Mouse (Mus musculus) olfactory bulb, adult 2 months (tissue): ENCODE measurements around the gene Adam17. TPM values are rescaled to one million over a fixed set of nuclear protein-coding genes. Genes with fewer than 3 reads are reported as not detected.

Experiments
- H3K27ac ChIP-seq: fragments of 200-500 bp; 2 replicates; pipeline ENCODE4 v1.5.1; 2012; ENCODE audit warnings: low read depth, low read length; ENCODE audit not compliant: insufficient read depth
- H3K4me1 ChIP-seq: fragments of 200-500 bp; 2 replicates; pipeline ENCODE4 v1.6.1; 2012; ENCODE audit warnings: low read length; ENCODE audit not compliant: control insufficient read depth, insufficient read depth
- H3K4me3 ChIP-seq: fragments of 200-500 bp; 2 replicates; pipeline ENCODE4 v1.5.1; 2012; ENCODE audit warnings: mild to moderate bottlenecking, low read depth, low read length, moderate library complexity; ENCODE audit not compliant: insufficient read depth
- CTCF ChIP-seq: fragments of 200-500 bp; IDR thresholded peaks from 2 replicates; pipeline ENCODE4 v1.5.1; 2012; ENCODE audit warnings: low read depth, mild to moderate bottlenecking, low read length, moderate library complexity; ENCODE audit not compliant: insufficient read depth
- POLR2A ChIP-seq: fragments of 200-500 bp; IDR thresholded peaks from 2 replicates; pipeline ENCODE4 v1.6.1; 2012; ENCODE audit warnings: mild to moderate bottlenecking, low read depth, low read length, moderate library complexity; ENCODE audit not compliant: insufficient read depth
- WGBS: fragments of 180-500 bp; shearing (Covaris S2); methylation state at CpG from one replicate; pipeline ENCODE4 v1.1.7; 2018; 5-methylcytosine and 5-hydroxymethylcytosine counted together
- polyA plus RNA-seq: library from polyadenylated mRNA; stranded (reverse); fragments of >200 nt; gene quantifications from 2 replicates; pipeline ENCODE4 v1.2.4, GENCODE M21; 2012; ENCODE audit warnings: low replicate concordance; ENCODE audit not compliant: missing spikeins, insufficient read depth, insufficient read length

The Adam17 gene
- polyA plus RNA-seq = not detected in 2 replicates

DNA sequence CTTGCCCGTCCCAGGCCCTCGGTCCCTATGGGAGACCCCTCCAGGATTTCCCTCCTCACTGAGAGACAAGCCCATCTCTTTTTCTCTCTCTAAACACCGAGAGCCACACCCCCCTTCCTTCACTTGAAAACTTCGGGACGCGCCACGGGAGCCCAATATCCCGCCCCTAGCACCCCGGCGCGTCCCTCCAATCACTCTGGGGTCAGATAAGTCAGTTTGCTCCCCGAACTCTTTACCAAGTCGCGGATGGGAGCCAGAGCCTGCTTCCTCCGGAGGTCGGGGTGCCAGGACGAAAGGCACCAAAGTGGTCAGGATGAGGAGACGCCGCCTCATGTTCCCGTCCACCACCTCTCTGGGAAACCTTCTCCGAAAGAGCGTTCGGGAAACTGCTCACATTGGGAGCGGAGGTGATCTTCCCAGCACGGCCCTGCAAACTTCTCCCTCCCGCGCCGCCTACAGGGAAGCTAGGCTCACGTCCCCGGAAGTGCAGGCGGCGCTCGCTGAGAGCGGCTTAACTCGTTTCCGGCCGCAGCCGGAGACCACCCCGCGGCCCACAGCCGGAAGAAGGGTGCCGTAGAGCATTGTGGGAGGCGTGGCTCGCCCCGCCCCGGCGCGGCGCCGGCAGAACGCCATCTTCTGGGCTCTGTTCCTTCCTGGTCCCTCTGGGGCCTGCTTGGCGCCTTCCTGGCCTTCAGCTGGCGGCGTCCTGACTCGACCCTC lies at the start of gene Adam17:
Gene Adam17 (minus strand): TSS at position 533 of the 720 bp plus-strand sequence.
- peaks cover 2% of the 10 kb centered on the region; the same call in 1 of the 2 replicates for H3K4me1 ChIP-seq
- H3K4me3 ChIP-seq = peak within 1 kb of the TSS; percentile 90
- H3K27ac ChIP-seq = peak within 1 kb of the TSS; percentile 95
- under 1% methylated on average over 55 of the region's 55 CpGs for WGBS
- peak; percentile 96 for TF ChIP-seq POLR2A
- peak; percentile 47 for TF ChIP-seq CTCF

DNA sequence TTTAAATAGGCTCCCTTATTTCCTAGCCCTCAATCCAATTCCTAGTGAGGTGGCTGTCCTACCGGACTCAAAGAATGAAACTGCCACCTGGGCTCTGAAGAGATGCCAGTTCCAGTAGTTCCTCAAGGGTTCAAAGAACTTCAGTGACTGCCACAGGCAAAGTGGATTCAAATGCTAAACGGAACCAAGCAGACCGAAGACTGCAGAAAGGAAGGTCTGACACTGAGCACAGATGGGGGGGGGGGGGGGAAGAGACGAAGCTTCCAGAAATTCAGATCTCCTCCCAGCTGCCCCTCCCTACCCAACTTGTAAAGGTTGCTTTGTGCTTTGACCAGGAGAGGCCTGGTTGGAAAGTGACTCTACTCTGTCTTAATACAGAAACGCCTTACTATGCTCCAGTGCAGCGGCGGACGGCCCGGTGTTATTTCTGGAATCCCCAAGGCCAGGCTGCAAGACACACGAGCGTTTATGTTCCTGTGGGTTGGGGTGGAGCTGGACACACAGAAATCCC lies 45.2 kb upstream of the Adam17 start:
- WGBS = 16% methylated on average over 11 of the region's 11 CpGs
- Histone ChIP-seq H3K27ac (peak overlapping the region; percentile 95; the same call in 1 of the 2 replicates), H3K4me1 (peaks cover 5% of the 10 kb centered on the region; the same call in 1 of the 2 replicates), H3K4me3 (peak overlapping the region; percentile 23)
- TF ChIP-seq CTCF = no peak
- no peak for TF ChIP-seq POLR2A

DNA sequence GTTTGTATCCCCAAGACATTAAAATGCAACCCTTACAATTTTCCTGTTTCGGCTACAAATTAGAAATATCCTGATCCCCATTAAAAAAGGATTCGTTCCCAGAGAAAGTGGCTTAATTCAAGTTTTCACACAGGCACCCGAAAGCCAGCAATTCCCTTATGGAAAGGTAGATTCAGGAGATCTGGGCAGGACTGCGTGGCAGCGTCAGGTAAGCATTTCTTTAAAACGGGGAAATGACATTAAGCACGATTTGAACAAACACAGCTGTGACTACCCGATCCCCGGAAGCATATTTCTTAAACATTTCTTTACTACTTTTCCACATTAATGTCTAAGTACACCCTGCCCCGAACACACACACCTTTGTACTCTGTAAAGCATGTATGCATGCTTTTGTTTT lies 44.7 kb upstream of the Adam17 start:
- 1% methylated on average over 10 of the region's 10 CpGs for WGBS
- peak overlapping the region; percentile 95 for H3K27ac ChIP-seq
- TF ChIP-seq CTCF = no peak
- TF ChIP-seq POLR2A = no peak
- peak overlapping the region; percentile 87 for H3K4me3 ChIP-seq
- H3K4me1 ChIP-seq = peaks cover 5% of the 10 kb centered on the region; the same call in 1 of the 2 replicates

DNA sequence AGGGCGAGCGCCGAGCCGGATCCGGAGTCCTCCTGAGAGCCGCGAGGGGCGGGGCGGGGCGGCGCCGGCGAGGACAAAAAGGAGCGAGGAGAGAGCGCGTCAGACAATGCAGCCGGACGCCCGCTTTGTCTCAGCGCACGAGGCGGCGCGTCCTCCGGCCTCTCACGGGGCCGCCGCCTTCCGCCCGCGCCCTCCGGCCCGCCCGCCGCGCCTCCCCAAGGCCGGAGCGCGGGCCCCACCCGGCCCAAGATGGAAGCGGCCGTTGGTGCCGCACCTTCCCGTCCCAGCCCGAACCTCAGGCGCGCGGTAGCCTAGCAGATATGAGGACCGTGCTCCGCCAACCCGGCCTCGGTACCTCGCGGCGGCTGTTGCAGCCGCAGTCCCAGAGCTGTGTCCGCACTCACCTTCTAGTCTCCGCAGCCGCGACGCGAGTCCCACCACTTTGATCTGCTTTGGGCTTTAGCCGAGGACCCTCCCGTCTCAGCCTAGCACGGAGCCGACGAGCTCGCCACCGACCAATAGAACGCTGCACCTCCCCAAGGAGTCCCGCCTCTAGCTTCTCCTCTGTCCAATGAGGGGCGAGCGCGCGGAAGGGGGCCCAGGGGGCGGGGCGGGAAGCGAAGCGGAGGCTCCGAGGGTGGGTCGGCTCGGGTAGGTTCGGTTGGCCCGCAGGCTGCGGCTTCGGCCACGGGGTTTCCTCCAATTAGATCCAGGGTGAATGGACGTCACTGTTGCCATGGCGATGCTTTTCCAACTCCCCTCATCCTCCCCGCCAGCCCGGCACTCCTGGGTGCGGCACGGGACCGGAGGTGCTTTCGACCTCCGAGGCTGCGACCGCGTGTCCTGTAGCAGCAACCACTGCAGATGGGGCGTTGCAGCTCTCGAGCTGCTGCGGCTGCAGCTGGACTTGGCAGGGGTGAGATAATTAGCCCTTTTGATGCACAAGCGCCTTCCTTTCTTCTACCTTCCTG lies 44.0 kb upstream of the Adam17 start, which contains the start of gene Ywhaq:
Gene Ywhaq (minus strand): TSS at position 538 of the 971 bp plus-strand sequence.
- under 1% methylated on average over 100 of the region's 103 CpGs for WGBS
- peaks cover 5% of the 10 kb centered on the region; the same call in 1 of the 2 replicates for H3K4me1 ChIP-seq
- peak within 1 kb of the TSS; percentile 98 for H3K4me3 ChIP-seq
- peak within 1 kb of the TSS; percentile 95 for H3K27ac ChIP-seq
- peak; percentile 88 for TF ChIP-seq POLR2A
- no peak for TF ChIP-seq CTCF

DNA sequence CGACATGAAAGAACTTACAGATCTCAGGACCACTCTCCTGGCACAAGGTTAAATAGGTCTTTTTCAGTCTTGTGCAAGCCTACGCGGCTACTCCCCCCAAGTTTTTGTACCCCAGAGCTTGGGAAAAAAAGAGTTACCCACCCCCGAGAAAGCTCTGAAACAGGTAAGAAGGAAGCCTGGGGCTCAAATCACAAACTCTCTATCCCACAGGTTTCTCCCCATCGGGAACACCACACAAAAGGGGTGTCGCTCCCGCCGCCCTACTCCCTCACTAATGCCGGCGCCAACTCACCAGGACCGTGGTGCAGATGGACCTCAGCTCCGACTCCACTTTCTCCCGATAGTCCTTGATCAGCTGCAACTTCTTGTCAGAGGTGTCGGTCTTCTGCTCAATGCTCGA lies 43.1 kb upstream of the Adam17 start:
- no peak for TF ChIP-seq POLR2A
- TF ChIP-seq CTCF = no peak
- under 1% methylated on average over 15 of the region's 15 CpGs for WGBS
- Histone ChIP-seq H3K4me1 (peaks cover 5% of the 10 kb centered on the region; the same call in 1 of the 2 replicates), H3K4me3 (peak overlapping the region; percentile 70), H3K27ac (no peak overlapping the region)

DNA sequence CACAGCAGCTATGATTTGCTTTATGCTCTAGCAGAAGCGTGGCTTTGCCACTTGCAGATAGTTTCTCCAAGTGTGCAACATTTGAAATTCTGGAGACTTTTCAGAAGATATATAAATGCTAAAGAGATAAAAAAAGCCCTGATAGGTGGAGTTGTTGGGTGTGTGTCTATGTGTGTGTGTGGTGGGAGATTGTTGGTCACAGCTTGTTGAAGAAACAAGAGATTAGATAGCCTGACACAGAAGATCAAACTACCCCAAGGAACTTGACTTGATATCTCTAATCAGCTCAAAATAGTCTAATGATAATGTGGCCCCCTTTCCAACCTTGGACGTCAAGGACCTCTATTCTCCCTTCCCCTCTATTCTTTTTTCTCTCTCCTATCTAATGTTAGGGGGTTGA lies 37.2 kb upstream of the Adam17 start:
- H3K4me1 ChIP-seq = no peaks in the 10 kb centered on the region
- H3K4me3 ChIP-seq = no peak overlapping the region
- 79% methylated on average over 2 of the region's 2 CpGs for WGBS
- no peak overlapping the region for H3K27ac ChIP-seq
- TF ChIP-seq CTCF (no peak), POLR2A (no peak)

DNA sequence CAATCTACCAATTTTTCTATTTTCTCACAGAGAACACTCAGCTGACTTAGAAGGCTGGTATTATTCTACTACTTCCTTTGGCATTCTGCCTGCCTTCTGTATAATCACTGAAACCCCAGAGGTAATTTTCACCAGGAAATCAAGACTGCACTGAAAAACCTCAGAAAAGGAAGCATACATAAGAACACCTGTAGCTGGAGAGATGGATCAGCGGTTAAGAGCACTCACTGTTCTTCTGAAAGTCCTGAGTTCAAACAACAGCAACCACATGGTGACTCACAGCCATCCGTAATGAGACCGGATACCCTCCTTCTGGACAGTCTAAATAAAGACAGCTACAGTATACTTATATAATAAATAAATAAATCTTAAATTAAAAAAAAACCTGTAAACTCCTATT lies 36.2 kb upstream of the Adam17 start:
- Histone ChIP-seq H3K4me3 (no peak overlapping the region), H3K4me1 (no peaks in the 10 kb centered on the region), H3K27ac (no peak overlapping the region)
- TF ChIP-seq CTCF (no peak), POLR2A (no peak)
- 86% methylated on average over 3 of the region's 3 CpGs for WGBS

DNA sequence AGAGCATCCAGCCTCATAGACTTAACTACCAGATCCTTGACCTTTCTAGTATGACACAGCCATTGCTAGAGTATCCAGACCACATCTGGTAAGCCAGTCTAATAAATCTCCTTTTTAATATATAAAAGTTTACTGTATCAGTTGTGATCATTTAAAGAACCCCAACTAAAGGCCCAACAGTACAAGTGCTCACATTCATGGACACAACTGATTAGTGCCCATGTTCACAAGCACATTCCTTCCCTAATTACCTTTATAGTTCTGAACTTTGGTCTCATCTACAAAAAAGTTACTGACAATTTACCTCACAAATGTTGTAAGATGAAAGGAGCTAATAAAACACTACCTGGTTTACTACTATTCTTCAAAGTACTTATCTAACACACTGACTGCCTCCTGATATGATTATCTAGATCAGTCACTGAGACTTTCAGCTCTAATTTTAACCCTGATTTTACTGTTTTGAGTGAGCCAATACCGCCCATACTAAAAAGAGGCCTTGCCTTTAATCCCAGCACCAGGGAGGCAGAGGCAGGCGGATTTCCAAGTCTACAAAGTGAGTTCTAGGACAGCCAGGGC lies 35.4 kb upstream of the Adam17 start:
- no peak overlapping the region for H3K4me3 ChIP-seq
- no peak overlapping the region for H3K27ac ChIP-seq
- H3K4me1 ChIP-seq = no peaks in the 10 kb centered on the region
- 100% methylated on average over 2 of the region's 2 CpGs for WGBS
- TF ChIP-seq POLR2A (no peak), CTCF (no peak)

DNA sequence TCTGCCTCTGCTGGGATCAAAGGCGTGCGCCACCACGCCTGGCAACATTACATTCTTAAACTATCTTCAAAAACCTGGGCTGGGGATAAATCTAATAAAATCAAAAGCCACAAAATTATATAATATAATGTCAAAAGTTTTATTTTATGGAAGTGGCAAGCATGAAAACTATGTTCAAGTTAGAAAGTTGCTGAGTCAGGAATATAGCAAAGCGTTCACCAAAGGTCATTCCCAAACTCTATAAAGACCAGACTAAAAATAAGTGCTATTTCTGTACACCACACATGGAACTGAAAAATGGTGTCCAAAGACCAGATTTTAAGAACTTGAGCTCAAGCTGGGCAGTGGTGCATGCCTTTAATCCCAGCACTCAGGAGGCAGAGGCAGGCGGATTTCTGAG lies 29.3 kb upstream of the Adam17 start:
- TF ChIP-seq POLR2A (no peak), CTCF (no peak)
- no peak overlapping the region for H3K4me3 ChIP-seq
- no peak overlapping the region for H3K27ac ChIP-seq
- 96% methylated on average over 5 of the region's 5 CpGs for WGBS
- H3K4me1 ChIP-seq = no peaks in the 10 kb centered on the region
